Mouse (Mus musculus) testis, postnatal 14 days (tissue): ENCODE measurements around the gene Ccdc163.

ENCODE experiments used
- DNase-seq: peaks from one replicate; pipeline ENCODE4 v3.0.0; 2021; ENCODE audit warnings: low spot score

The Ccdc163 gene

DNA sequence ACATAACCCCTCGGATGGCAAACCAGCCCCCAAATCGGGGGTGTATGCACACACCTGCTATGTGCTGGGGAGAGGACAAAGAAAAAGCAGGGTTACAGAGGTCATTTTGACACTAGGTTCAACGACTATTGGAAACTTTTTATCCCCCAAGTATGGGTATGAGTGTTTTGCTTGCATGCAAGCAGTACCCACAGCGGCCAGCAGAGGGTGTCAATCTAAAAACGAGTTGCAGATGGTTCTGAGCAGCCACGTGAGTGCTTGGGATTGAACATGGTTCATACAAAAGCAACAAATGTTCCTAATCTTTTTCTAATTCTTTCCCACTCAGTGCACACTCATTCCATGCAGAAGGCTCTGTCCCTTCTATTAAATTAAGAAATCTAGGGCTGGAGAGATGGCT is 4.5 kb upstream of the Ccdc163 start:
- DNase-seq, result peak; percentile 64

DNA sequence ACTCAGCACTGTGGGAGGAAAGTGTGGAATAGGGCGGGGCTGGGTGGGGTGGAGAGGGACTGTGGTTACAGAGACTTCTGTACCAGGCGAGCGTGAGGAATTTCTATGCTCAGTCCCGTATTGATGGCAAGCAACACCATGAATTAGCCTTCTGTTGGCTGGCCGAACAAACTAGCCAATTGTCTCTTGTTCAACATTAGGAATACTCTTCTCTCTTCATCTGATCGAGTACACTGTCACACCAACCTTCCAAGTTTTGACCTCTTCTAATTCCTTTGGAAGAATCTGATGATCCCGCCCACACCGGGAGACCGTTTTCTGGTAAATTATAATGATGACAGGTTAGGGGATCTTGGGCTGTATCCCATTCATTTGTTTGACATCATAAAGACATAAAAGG is 643 bp upstream of the Ccdc163 start:
- DNase-seq, result no peak

DNA sequence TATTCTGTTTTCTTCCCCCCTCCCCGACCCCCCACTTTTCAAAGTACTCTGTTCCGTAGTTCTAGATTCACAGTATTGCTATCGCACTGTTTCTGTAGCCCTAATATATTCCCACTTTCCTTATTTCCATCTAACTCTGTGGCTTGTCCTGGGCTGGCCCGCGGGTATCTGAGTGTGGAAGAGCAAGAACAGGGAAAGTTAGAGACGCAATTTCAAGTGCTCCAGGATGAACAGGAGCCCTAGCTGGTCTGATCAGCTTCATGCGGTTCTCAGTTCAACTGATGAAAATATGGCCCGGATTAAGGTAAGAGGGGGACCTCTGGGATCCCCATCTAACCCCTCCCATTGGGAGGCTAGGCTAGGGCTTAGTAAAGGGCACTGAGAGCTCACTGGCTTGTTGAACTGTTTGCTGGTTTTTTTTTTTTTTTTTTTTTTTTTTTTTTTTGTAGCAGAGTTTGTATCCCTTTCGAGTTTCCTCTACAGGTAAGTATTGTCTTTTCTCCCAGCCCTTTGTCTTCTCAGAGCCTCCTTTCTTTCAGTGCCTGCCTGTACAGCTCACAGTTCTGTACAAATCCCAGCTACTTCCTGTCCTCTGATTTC is 582 bp downstream of the Ccdc163 start:
- no peak for DNase-seq

DNA sequence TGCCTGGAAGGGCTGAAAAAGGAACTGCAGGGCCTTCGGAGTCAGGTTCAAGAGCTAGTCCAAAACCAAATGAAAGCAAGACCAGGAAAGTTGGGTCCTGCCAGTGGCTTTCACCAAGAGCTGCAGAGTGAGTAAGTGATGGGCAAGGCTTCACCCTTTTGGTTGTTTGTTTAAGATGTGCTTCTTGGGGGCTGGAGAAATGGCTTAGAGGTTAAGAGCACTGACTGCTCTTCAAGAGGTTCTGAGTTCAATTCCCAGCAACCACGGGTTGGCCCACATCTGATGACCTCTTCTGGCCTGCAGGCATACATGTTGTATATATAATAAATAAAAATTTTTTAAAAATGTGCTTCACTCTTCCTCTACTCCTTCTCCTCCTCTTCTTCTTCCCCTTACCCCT is 1.8 kb downstream of the Ccdc163 start:
- DNase-seq, result no peak

DNA sequence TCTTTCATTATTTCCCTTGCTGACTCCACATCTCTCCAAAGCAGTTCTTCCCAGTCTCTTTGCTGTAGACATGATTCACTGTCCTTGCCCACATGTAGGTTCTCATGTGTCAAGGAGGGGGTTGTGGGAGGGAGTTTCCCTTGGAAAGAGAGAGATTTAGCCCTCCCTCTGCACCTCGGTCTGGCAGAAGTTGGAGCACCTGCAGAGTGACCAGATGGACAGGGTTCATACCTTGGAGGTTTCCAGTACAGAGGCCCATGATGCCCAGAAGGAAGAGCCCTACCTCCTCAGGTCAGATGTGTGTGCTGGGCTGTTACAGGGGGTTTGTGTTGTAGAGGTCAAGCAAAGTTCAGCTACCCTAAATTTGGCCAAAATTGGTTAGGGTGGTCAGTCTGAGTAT is 4.2 kb downstream of the Ccdc163 start:
- no peak for DNase-seq

DNA sequence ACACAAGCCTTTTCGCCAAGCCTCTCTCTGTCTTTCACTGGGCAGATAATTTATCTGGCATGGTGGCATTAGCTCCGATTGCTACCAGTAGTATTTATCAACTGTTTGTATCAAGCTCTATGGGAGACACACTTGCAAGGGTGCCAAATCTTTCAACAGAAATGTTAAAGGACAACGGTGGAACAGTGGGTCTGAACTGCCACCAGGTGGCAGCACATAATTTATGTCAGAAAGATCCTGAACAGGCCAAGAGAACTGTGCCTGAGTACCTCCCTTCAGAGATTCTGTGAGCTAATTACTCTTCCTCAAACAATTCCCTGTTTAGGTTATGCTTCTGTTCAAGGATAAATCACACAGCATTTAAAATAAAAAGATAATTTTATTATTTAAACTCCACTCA is 11.1 kb downstream of the Ccdc163 start:
- peak; percentile 52 for DNase-seq

DNA sequence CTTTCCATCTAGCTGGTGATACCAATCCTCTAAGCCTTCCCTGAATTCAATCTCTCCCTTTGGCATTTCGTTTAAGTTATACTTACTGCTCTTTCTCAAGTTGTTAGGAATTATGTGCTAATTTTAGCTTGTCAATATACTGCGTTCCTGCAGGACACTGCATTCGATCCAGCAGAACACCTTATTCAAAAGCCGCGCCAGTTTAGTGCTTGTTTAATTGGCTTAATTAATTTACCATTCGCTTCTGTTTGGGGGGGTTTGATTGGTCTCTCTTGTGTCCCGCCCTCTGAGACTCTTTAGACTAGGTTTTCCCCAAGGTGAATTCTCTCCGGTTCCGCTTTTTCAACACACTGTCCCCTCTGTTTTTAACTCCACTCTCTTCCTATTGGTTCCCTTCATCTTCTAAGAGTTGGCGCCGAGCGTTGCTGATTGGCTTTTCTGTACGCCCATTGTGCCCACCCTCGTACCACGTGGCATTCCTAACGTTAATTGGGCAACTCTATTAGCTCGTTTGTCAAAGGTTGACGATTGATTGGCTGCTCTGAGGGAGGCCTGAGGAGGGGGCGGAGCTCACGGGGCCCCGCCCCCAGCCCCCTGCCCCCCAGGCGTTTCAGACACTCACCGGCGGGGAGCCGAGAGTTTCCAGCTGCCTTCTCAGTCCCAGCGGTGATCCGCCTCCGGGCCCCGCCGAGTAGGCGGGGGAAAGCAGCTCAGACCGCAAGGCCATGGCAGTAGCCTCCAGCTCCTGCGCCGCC is 12.2 kb downstream of the Ccdc163 start, which contains the start of gene Tesk2:
Gene Tesk2 (plus strand): TSS at position 606 of the 755 bp plus-strand sequence.
- peak; percentile 97 for DNase-seq

DNA sequence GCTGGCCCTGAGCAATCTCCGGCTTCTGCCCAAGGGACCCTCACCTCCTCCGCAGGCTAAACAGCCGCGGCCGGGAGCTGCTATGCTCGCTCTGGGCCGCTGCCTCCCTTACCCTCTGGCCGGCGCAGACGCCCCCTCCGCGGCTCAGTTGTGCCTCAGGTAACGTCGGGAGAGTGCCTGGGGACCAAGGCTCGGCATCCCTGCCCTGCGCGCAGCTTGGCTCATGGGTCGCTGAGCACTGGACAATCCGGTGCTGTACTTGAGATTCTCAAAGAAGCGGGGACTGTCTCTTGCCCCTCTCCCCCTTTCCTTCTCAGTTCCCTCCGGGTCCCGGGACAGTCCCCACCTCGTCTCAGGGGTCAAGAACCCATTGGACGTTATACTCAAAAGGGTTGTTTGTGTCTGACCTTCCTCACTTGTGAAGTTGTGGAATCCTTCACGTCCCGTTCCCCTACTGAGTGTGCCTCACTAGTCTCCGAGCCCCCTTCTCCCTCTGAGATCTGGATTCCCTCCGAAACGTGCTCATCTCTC is 12.9 kb downstream of the Ccdc163 start:
- no peak for DNase-seq

DNA sequence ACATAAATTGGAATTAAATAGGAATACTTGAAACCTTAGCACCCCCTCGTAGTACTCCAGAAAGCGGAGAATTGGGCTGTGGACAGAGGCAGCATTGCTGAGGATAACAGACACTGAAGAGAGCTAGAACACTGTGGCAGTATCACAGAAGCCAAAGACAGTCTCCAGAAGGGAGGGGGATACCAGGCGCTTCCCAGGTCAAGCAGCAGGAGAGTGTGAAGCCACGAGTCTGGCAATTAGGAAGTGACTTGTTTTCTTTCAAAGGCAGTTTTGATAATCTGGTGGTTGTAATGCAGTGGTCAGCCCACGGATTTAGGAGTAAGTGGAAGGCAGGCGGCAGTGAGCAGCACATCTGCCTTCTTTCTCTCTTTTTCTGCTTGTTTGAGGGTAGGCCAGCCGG is 13.9 kb downstream of the Ccdc163 start:
- no peak for DNase-seq

DNA sequence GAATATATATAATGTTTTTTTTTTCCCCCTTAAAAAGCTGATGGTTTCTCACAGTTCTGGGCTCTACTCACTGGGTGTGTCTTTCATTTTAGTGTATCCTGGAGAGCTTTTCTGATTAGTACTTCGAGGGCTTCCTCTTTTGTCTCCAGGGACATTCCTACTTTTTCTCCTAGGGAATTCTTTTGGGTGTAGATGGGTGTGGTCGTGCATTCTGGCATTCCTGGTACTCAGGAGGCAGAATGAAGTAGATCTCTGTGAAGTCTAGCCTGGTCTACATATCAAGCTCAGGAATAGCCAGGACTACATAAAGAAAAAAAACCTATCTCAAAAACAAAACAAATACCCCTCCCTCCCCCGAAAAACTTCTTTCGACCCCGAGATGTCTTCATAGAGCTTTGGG is 17.1 kb downstream of the Ccdc163 start:
- DNase-seq, result no peak

DNA sequence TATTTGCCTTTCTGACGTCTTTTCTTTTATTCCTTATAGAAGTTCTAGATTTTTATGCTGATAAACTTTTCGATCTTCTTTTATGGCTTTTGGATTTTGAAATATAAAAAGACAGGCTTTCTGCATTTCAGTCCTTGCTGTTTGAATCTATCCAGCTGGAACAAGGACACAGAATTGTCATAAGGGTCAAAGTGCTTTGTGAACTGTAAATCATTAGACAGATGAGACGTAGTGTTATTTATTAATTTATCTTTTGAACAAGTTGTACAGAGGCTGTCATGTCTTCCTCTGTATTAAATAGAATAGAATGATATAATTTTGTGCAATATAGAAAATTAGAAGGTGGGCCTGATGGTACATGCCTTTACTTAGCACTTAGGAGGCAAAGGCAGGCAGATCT is 19.1 kb downstream of the Ccdc163 start:
- DNase-seq, result no peak

DNA sequence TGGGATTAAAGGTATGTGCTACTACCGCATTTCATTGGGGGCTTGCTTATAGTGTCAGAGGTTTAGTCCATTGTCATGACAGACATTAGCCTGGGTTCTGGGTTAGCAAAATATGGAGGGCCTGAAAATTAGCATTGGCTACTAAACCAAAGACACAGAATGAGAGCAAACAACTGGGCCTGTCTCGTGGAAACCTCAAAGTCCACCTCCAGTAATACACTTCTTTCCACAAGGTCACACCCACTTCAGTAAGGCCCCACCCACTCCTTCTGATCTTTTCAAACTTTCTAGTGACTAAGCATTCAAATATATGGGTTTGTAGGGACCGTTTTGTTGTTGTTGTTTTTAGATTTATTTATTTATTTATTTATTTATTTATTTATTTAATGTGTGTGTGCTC is 21.2 kb downstream of the Ccdc163 start:
- DNase-seq, result no peak

DNA sequence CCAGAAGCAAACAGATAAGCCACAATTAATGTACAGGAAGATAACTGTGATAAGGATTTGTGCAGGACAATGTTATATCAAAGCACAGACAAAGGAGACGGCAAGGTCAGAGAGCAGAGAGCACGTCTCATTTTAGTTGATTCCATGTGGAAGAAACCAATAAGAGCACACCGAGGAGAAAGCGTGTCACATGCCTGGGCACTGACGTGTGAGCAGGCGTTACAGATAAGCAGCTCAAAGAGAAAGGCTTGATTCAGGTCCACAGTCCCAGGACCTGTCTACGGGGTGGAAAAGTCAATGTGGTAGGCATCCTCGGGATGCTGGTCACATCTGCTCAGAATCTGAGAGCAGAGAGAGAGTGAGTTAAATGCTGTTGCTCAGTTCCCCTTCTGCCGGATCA is 22.8 kb downstream of the Ccdc163 start:
- DNase-seq, result no peak

DNA sequence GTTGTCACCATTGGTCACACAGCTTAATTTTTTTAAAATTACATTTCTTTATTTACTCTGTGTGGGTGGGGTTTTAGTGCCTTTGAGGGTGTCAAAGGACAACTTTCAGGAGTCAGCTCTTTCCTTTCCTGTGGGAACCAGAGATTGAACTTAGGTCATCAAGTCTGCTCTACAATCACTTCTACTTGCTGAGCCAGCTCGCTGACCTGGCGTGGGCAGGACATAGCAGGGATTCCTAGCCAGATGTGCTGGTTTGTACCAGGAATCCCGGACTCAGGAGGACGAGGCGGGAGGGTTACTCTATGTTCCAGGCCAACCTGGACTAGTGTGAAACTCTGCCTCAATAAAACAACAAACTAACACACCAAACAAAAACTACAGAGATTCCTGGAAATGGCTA is 24.0 kb downstream of the Ccdc163 start:
- no peak for DNase-seq

DNA sequence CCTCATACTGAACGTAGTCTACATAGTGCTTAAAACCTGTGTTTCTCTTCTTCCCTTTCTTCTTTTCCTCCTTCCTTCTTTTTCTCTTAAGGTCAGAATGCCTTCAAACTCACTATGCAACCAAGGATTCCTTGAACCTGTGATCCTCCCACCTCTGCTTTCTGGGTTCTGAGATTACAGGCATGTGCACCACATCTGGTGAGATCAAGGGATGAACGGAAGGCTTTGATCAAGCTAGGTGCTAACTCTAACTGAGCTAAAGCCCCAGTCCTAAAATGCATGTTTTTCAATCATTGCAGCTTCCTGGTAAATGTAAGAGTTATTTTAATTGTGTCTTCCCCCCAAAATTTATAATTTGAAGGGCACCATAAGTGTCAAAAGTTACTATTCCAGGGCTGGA is 26.7 kb downstream of the Ccdc163 start:
- DNase-seq, result no peak

DNA sequence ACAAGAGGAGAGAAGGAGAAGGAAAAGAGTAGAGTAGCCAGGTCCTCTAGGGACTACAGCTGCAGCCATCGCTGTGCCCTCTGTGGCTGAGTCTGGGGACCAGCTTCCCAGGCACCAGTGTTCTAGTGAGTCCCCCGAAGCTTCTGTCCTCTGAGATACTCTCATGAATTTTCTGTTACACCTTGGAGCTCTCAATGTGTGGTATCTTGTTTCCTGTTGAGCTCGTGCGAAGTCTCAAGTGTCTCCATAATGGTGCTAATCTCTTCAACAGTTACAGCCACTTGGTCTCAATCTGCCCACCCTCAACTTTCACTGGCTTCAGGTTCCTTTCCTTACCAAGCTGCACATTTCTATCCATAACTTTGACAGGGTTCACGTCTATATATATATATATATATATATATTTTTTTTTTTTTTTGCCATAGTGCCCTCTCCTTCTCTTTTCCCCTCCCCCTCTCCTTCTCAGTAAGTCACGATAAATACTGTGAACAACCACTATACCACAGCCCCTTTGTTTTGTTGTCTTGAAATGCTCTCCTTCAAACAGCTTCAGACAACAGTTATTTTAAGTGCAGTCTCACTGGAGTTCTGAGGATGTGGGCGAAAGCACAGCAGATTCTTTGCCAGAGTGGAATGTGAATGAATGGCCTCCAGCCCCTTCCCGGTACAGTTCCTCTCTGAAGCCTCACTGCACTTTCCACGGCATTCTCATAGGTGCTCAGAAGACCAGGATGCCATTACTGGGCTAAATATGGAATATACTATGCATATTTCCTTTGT is 30.9 kb downstream of the Ccdc163 start:
- DNase-seq, result no peak

DNA sequence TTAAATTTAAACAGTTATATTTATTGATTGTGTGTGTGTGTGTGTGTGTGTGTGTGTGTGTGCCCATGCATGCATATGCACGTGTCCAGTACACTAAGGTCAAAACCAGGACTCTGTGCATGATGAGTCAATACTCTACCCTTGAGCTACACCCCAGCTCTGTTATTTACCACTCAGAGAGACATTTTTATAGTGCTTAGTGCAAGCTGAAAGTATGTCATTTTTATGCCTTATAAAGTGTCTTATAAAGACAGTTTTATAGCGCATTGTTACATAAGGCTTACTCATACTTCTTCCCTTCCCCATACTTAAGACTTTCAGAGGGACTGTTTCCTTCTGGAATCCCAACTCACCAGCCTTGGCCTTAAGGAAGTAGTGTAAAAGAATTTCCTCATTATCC is 41.4 kb downstream of the Ccdc163 start:
- no peak for DNase-seq

DNA sequence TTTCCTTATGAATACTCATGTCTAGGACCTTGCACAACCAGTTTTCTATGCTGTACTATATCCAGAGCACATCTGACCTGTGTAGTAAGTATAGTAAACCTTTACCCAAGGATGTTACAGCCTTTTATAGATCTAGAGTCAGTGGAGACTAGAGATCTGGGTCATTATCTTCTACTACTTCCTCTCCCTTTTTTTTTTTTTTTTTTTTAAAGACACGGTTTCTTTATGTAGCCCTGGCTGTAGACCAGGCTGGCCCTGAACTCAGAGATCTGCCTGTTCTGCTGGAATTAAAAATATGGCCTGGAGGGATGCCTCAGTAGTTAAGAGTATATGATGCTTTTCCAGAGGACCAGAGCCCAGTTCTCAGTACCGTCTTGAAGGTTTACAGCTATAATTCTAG is 53.6 kb downstream of the Ccdc163 start:
- DNase-seq, result no peak

DNA sequence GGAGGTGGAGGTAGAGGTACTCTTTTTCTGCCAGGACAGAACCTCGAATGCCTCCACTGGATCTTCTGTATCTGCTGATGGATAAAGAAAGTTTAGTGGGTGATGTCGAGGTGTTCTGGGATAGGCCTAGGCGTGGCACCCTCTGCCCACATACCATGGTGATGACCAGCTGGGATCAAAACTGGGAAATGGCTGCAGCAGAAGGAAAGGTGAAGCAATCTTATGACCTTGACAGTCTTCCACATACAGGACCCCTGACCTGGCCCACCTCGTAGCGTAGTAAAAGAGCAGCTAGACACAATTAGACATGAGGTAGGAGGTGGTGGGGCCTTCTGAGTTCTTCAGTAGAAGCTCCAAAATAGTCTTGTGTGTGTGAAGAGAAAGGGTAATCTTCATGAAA is 55.7 kb downstream of the Ccdc163 start:
- no peak for DNase-seq

DNA sequence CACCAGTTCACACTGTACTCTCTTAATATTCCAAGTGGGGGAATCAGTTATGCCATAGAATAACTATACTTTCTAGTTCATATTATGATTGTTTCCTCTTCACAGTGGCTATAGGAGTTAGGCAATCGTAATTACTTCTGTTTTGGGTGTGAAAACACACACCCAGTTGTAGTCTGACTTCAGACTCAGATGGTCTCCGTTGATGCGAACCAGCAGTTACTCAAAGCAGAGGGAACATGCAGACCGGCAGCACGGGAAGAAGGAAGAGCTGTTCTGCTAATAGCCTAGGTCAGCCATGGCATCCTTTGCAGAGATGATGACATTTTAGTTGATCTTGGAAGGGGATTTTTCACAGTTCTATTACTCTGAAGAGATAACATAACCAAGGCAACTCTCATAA is 60.2 kb downstream of the Ccdc163 start:
- no peak for DNase-seq

DNA sequence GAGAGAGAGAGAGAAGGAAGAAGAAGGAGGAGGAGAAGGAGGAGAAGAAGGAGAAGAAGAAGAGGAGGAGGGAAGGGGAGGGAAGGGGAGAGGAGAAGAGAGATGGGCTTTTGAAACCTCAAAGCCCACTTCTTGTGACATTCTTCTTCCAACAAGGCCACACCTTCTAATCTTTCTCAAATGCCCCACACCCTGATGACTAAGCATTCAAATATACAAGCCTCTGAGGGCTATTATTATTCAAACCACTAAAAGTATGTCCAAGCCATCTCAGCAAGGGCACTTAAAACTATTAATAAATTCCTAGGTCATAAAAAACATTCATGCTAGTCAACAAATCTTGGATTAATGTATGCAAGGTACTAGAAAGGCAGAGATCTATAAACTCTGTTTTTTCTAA is 60.8 kb downstream of the Ccdc163 start:
- no peak for DNase-seq

DNA sequence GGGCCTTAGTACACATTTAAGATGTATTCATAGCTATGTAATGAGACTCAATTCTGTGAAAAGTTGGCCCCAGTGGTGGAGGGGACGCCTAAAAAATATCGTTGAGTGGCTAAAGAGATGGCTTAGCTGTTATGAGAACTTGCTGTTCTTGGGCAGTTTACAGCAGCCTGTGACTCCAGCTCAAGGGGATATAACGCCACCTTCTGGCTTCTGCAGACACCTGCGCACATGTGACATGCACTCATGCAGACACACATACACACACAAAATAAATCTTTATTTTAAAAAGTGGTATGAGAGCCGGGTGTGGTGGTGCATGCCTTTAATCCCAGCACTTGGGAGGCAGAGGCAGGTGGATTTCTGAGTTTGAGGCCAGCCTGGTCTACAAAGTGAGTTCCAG is 68.1 kb downstream of the Ccdc163 start:
- DNase-seq, result no peak

DNA sequence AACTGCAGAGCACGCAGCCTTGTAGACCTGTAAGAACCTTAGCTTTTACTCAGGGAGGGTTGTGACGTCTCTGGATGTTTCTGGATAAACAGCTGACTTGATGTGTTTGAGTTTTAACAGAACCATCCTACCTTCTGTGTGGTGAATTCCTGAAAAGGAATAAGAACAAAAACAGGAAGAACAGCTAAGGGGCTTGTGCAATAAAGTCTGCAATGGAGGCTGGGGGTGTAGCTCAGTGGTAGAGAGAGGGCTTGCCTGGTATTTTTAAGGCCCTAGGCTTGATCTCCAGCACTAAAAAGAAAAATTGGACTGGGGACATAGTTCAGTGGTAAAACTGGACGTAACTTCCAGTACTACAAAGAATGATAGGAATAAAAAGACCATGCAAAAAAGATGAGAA is 68.8 kb downstream of the Ccdc163 start:
- no peak for DNase-seq
